Mouse (Mus musculus) neutrophil, adult 59 days (primary cell): Measurements from ENCODE around the gene Rp2. TPM values are rescaled to one million over a fixed set of nuclear protein-coding genes. Genes with fewer than 3 reads are reported as not detected.

ENCODE experiments used
- total RNA-seq, 2 experiments: library from RNA; stranded (reverse); gene quantifications; 1 replicate in 1 of 2; 2 replicates in 1 of 2; pipeline ENCODE4 v1.2.4; 2023

The Rp2 gene
- total RNA-seq = 10 to 100 TPM; 75.3 to 77.5 TPM

GRCm38 (mm10) chrX:20364391-20365365 is at the start of gene Rp2:
Gene Rp2 (plus strand): TSS chrX:20364481.

GRCm38 (mm10) chrX:20425140-20425838 is 61.0 kb downstream of the Rp2 start, which contains the start of gene Jade3:
Gene Jade3 (plus strand): TSS chrX:20425688.

Other genes with a start within 250 kb of the Rp2 start
- gene Slc9a7, start 72.7 kb upstream of the Rp2 start, total RNA-seq = 1 to 10 TPM; 2.1 to 4.9 TPM
- 1 to 10 TPM; 2.7 to 2.9 TPM for gene Jade3, start 61.2 kb downstream of the Rp2 start, total RNA-seq
- not detected for gene Rgn, start 185.3 kb downstream of the Rp2 start, total RNA-seq